Comparison of ENCODE assay signal across 34 mouse cellular contexts in genomic region chr6:30330706-30331105, GRCm38 (mm10).
"Had no signal": no experiment of that assay in that cellular context is flagged by ENCODE, and none has a peak within 500 bp of the region (broad histone marks: within the 10 kb centered on the region; RNA-seq: fewer than 3 reads in every experiment).

No protein-coding gene starts in this region.

- H3K36me3 ChIP-seq: heart, embryonic 10.5 days; heart, embryonic 12.5 days; heart, embryonic 13.5 days; heart, embryonic 15.5 days; hindbrain, embryonic 10.5 days; hindbrain, embryonic 12.5 days; hindbrain, embryonic 13.5 days; hindbrain, embryonic 15.5 days; kidney, embryonic 15.5 days had no signal

- H3K4me3 ChIP-seq: heart, adult 2 months; heart, embryonic 10.5 days; heart, embryonic 12.5 days; heart, embryonic 13.5 days; heart, embryonic 15.5 days; hindbrain, embryonic 10.5 days; hindbrain, embryonic 12.5 days; hindbrain, embryonic 13.5 days; hindbrain, embryonic 15.5 days; kidney, embryonic 15.5 days; layer of hippocampus, adult 2 months had no signal

- H3K9ac ChIP-seq: heart, embryonic 12.5 days; heart, embryonic 13.5 days; heart, embryonic 15.5 days; hindbrain, embryonic 12.5 days; hindbrain, embryonic 13.5 days; hindbrain, embryonic 14.5 days; hindbrain, embryonic 15.5 days; kidney, embryonic 15.5 days had no signal

- H3K27me3 ChIP-seq: heart, embryonic 12.5 days; heart, embryonic 13.5 days; heart, embryonic 15.5 days; hindbrain, embryonic 12.5 days; hindbrain, embryonic 13.5 days; hindbrain, embryonic 15.5 days; kidney, embryonic 15.5 days had no signal

- DNase-seq: heart, adult 2 months; heart, postnatal 10 days; heart, postnatal 14 days; heart, postnatal 36 days; heart, postnatal 4 days; kidney, adult 11 months; kidney, adult 18-20 months; kidney, adult 2 months; kidney, adult 8-10 months; kidney, adult 9 months; kidney, postnatal 10 days; kidney, postnatal 14 days; kidney, postnatal 25 days; kidney, postnatal 36 days; kidney, postnatal 4 days; layer of hippocampus, adult 9-11 months; layer of hippocampus, postnatal 36 days had no signal

- H3K27ac ChIP-seq: heart, adult 2 months; heart, embryonic 10.5 days; heart, embryonic 13.5 days; heart, embryonic 15.5 days; hindbrain, embryonic 10.5 days; hindbrain, embryonic 12.5 days; hindbrain, embryonic 13.5 days; hindbrain, embryonic 14.5 days; hindbrain, embryonic 15.5 days; hindbrain, postnatal 0 days; kidney, embryonic 15.5 days; kidney, postnatal 0 days; layer of hippocampus, adult 2 months had no signal

- H3K4me2 ChIP-seq: heart, embryonic 11.5 days; heart, embryonic 12.5 days; heart, embryonic 13.5 days; heart, embryonic 15.5 days; hindbrain, embryonic 12.5 days; hindbrain, embryonic 13.5 days; hindbrain, embryonic 14.5 days; hindbrain, embryonic 15.5 days; kidney, embryonic 15.5 days had no signal

- H3K4me1 ChIP-seq: hindbrain, embryonic 12.5 days; hindbrain, embryonic 13.5 days; hindbrain, embryonic 15.5 days had no signal

- H3K9me3 ChIP-seq: heart, embryonic 10.5 days; heart, embryonic 12.5 days; heart, embryonic 13.5 days; heart, embryonic 15.5 days; hindbrain, embryonic 10.5 days; hindbrain, embryonic 12.5 days; hindbrain, embryonic 13.5 days; hindbrain, embryonic 15.5 days; kidney, embryonic 15.5 days had no signal

- ATAC-seq: hindbrain, embryonic 16.5 days; hindbrain, postnatal 0 days; inflammation-experienced regulatory T-cells, adult 6 months; intestine, embryonic 16.5 days had no signal
